Mouse (Mus musculus) brain, adult 10 weeks (tissue): Measurements from ENCODE around the gene Olfr325. TPM values are rescaled to one million over a fixed set of nuclear protein-coding genes. Genes with fewer than 3 reads are reported as not detected.

Source experiments
- polyA plus RNA-seq: library from polyadenylated mRNA; stranded (reverse); fragments of 350-450 nt; fragmentation: Illumina TruSeq; extraction: RNeasy Lipid Tissue Mini Kit (QIAGEN cat#74804); gene quantifications from one replicate; pipeline ENCODE4 v1.2.3, GENCODE M21; 2015; ENCODE audit warnings: low read depth, low replicate concordance

The Olfr325 gene
- polyA plus RNA-seq = not detected

GRCm38 (mm10) chr11:58577430-58577829 is at the start of gene Olfr325:
Gene Olfr325 (plus strand): TSS chr11:58577730.

GRCm38 (mm10) chr11:58534736-58535135 is 42.8 kb upstream of the Olfr325 start, which contains the start of gene Olfr330:
Gene Olfr330 (minus strand): TSS chr11:58534836.

GRCm38 (mm10) chr11:58546322-58546721 is 31.2 kb upstream of the Olfr325 start, which contains the start of gene Olfr329-ps:
Gene Olfr329-ps (minus strand): TSS chr11:58546422.

GRCm38 (mm10) chr11:58555536-58555935 is 22.0 kb upstream of the Olfr325 start, which contains the start of gene Olfr328:
Gene Olfr328 (minus strand): TSS chr11:58555636.

GRCm38 (mm10) chr11:58570405-58570804 is 7.1 kb upstream of the Olfr325 start, which contains the start of gene Olfr224:
Gene Olfr224 (minus strand): TSS chr11:58570553.

GRCm38 (mm10) chr11:58594814-58595213 is 17.3 kb downstream of the Olfr325 start, which contains the start of gene Olfr324:
Gene Olfr324 (plus strand): TSS chr11:58595114.

GRCm38 (mm10) chr11:58615975-58616374 is 38.4 kb downstream of the Olfr325 start, which contains the start of gene 2210407C18Rik:
Gene 2210407C18Rik (minus strand): TSS chr11:58616075.

GRCm38 (mm10) chr11:58630401-58630800 is 52.9 kb downstream of the Olfr325 start, which contains the start of gene Olfr323:
Gene Olfr323 (minus strand): TSS chr11:58630501.

Other genes starting within 250 kb of the Olfr325 start
- gene Zfp672, start 247.4 kb upstream of the Olfr325 start, polyA plus RNA-seq = 35.8 TPM
- 37.3 TPM for gene Sh3bp5l, start 247.0 kb upstream of the Olfr325 start, polyA plus RNA-seq
- gene Lypd8, start 198.7 kb upstream of the Olfr325 start, polyA plus RNA-seq = not detected
- gene 1810065E05Rik, start 156.6 kb upstream of the Olfr325 start, polyA plus RNA-seq = not detected
- gene Gm12253, start 145.2 kb upstream of the Olfr325 start, polyA plus RNA-seq = not detected
- not detected for gene Lypd9, start 124.8 kb upstream of the Olfr325 start, polyA plus RNA-seq
- gene Olfr30, start 115.5 kb upstream of the Olfr325 start, polyA plus RNA-seq = not detected
- not detected for gene Olfr332, start 85.2 kb upstream of the Olfr325 start, polyA plus RNA-seq
- not detected for gene Olfr331, start 75.2 kb upstream of the Olfr325 start, polyA plus RNA-seq
- not detected for gene Olfr330, start 42.9 kb upstream of the Olfr325 start, polyA plus RNA-seq
- not detected for gene Olfr329-ps, start 31.3 kb upstream of the Olfr325 start, polyA plus RNA-seq
- not detected for gene Olfr328, start 22.1 kb upstream of the Olfr325 start, polyA plus RNA-seq
- not detected for gene Olfr224, start 7.2 kb upstream of the Olfr325 start, polyA plus RNA-seq
- gene Olfr324, start 17.4 kb downstream of the Olfr325 start, polyA plus RNA-seq = not detected
- not detected for gene 2210407C18Rik, start 38.3 kb downstream of the Olfr325 start, polyA plus RNA-seq
- gene Olfr323, start 52.8 kb downstream of the Olfr325 start, polyA plus RNA-seq = not detected
- gene Trim58, start 62.7 kb downstream of the Olfr325 start, polyA plus RNA-seq = not detected
- not detected for gene Olfr322, start 81.1 kb downstream of the Olfr325 start, polyA plus RNA-seq
- gene Olfr320, start 103.4 kb downstream of the Olfr325 start, polyA plus RNA-seq = not detected
- gene Olfr319, start 121.4 kb downstream of the Olfr325 start, polyA plus RNA-seq = not detected
- not detected for gene Olfr318, start 146.3 kb downstream of the Olfr325 start, polyA plus RNA-seq
- gene Olfr317, start 161.5 kb downstream of the Olfr325 start, polyA plus RNA-seq = not detected
- 1.3 TPM for gene Olfr316, start 175.0 kb downstream of the Olfr325 start, polyA plus RNA-seq
- not detected for gene Olfr315, start 195.5 kb downstream of the Olfr325 start, polyA plus RNA-seq
- not detected for gene Olfr314, start 205.2 kb downstream of the Olfr325 start, polyA plus RNA-seq
- 10.0 TPM for gene Fam183b, start 224.2 kb downstream of the Olfr325 start, polyA plus RNA-seq
- not detected for gene Olfr313, start 237.3 kb downstream of the Olfr325 start, polyA plus RNA-seq